Mouse (Mus musculus) liver, embryonic 16.5 days (tissue): ENCODE results near the gene Gap43. TPM values are rescaled to one million over a fixed set of nuclear protein-coding genes. Genes with fewer than 3 reads are reported as not detected.

Experiments
- ATAC-seq: fragments of 200-750 bp; cut with Nextera tagmentation; 2 replicates; pipeline ENCODE4 v1.8.0; 2017; ENCODE audit warnings: low read depth, mild to moderate bottlenecking, moderate number of reproducible peaks, moderate library complexity
- H3K27ac ChIP-seq: fragments of 300-500 bp; sonication (generic); 2 replicates; pipeline ENCODE4 v1.5.1; 2014; ENCODE audit warnings: mild to moderate bottlenecking, low read length
- H3K27me3 ChIP-seq: fragments of 300-500 bp; sonication (generic); 2 replicates; pipeline ENCODE4 v1.6.1; 2014; ENCODE audit warnings: low read depth, low read length, mixed read lengths; ENCODE audit not compliant: control insufficient read depth, insufficient read depth
- H3K36me3 ChIP-seq: fragments of 300-500 bp; sonication (generic); 2 replicates; pipeline ENCODE4 v1.6.1; 2014; ENCODE audit warnings: mild to moderate bottlenecking; ENCODE audit not compliant: control insufficient read depth, insufficient read depth
- H3K4me1 ChIP-seq: fragments of 300-500 bp; sonication (generic); 2 replicates; pipeline ENCODE4 v1.6.1; 2014; ENCODE audit warnings: low read depth, low read length, mixed read lengths; ENCODE audit not compliant: control insufficient read depth
- H3K4me2 ChIP-seq: fragments of 300-500 bp; sonication (generic); 2 replicates; pipeline ENCODE4 v1.6.1; 2014; ENCODE audit warnings: low read depth, low read length, mixed read lengths
- H3K4me3 ChIP-seq: fragments of 300-500 bp; sonication (generic); 2 replicates; pipeline ENCODE4 v1.5.1; 2014; ENCODE audit warnings: low read depth, mild to moderate bottlenecking, low read length
- H3K9ac ChIP-seq: fragments of 300-500 bp; sonication (generic); 2 replicates; pipeline ENCODE4 v1.6.1; 2014; ENCODE audit warnings: low read depth, low read length
- H3K9me3 ChIP-seq: fragments of 300-500 bp; sonication (generic); replicated peaks from 2 replicates; pipeline ENCODE4 v1.6.1; 2016; ENCODE audit warnings: low read length; ENCODE audit not compliant: control insufficient read depth
- WGBS: fragments of 180-500 bp; shearing (Covaris S2); extraction: QIAGEN DNeasy Blood & Tissue Kit; methylation state at CpG from one replicate; pipeline ENCODE4 v1.1.7; 2014; ENCODE audit not compliant: insufficient replicate concordance; 5-methylcytosine and 5-hydroxymethylcytosine counted together
- polyA plus RNA-seq: library from polyadenylated mRNA; unstranded; fragments of >200 nt; fragmentation: Nextera tagmentation; extraction: Ambion mirVana; gene quantifications from 2 replicates; pipeline ENCODE4 v1.2.1, GENCODE M21; 2015

Gap43 gene
- polyA plus RNA-seq, 1 experiment from 2014 or later = 2.4 TPM

- WGBS = 63% methylated on average over 8 of the region's 8 CpGs
- Histone ChIP-seq H3K9ac (no peak overlapping the region), H3K4me2 (no peak overlapping the region), H3K4me3 (no peak overlapping the region), H3K27me3 (no peaks in the 10 kb centered on the region), H3K27ac (no peak overlapping the region), H3K4me1 (no peaks in the 10 kb centered on the region), H3K9me3 (no peaks in the 10 kb centered on the region), H3K36me3 (no peaks in the 10 kb centered on the region)
- ATAC-seq = no peak
Measured at GRCm38 (mm10) chr16:42277268-42277667, 63.2 kb downstream of the Gap43 start.

- H3K4me1 ChIP-seq = no peaks in the 10 kb centered on the region
- no peak overlapping the region for H3K4me3 ChIP-seq
- no peaks in the 10 kb centered on the region for H3K27me3 ChIP-seq
- H3K9me3 ChIP-seq = no peaks in the 10 kb centered on the region
- 35% methylated on average over 15 of the region's 15 CpGs for WGBS
- H3K4me2 ChIP-seq = no peak overlapping the region
- ATAC-seq = no peak
- H3K27ac ChIP-seq = no peak overlapping the region
- H3K9ac ChIP-seq = no peak overlapping the region
- H3K36me3 ChIP-seq = no peaks in the 10 kb centered on the region
Measured at GRCm38 (mm10) chr16:42276216-42277141, 64.0 kb downstream of the Gap43 start.

- Histone ChIP-seq H3K4me3 (no peak overlapping the region), H3K9ac (no peak overlapping the region), H3K36me3 (no peaks in the 10 kb centered on the region), H3K9me3 (no peaks in the 10 kb centered on the region), H3K4me2 (no peak overlapping the region), H3K27ac (no peak overlapping the region), H3K4me1 (no peaks in the 10 kb centered on the region), H3K27me3 (no peaks in the 10 kb centered on the region)
- 55% methylated on average over 14 of the region's 14 CpGs for WGBS
- no peak for ATAC-seq
Measured at GRCm38 (mm10) chr16:42275518-42276215, 64.8 kb downstream of the Gap43 start.

- no peak for ATAC-seq
Measured at GRCm38 (mm10) chr16:42271213-42271612, 69.2 kb downstream of the Gap43 start.

GRCm38 (mm10) chr16:42269587-42269967 lies 70.9 kb downstream of the Gap43 start:
- Histone ChIP-seq H3K27me3 (no peaks in the 10 kb centered on the region), H3K4me2 (no peak overlapping the region), H3K4me1 (no peaks in the 10 kb centered on the region), H3K9ac (no peak overlapping the region), H3K9me3 (no peaks in the 10 kb centered on the region), H3K27ac (no peak overlapping the region), H3K4me3 (no peak overlapping the region), H3K36me3 (no peaks in the 10 kb centered on the region)
- 46% methylated on average over 2 of the region's 2 CpGs for WGBS
- no peak for ATAC-seq

More at GRCm38 (mm10) chr16:42271213-42271612, 69.2 kb downstream of the Gap43 start:
- H3K4me3 ChIP-seq = no peak overlapping the region
- H3K4me2 ChIP-seq = no peak overlapping the region
- no peaks in the 10 kb centered on the region for H3K27me3 ChIP-seq
- H3K36me3 ChIP-seq = no peaks in the 10 kb centered on the region
- 73% methylated on average over 1 of the region's 1 CpGs for WGBS
- H3K9me3 ChIP-seq = no peaks in the 10 kb centered on the region
- no peaks in the 10 kb centered on the region for H3K4me1 ChIP-seq
- no peak overlapping the region for H3K9ac ChIP-seq
- no peak overlapping the region for H3K27ac ChIP-seq

- Histone ChIP-seq H3K27ac (no peak overlapping the region), H3K4me3 (no peak overlapping the region), H3K27me3 (no peaks in the 10 kb centered on the region), H3K4me1 (no peaks in the 10 kb centered on the region), H3K4me2 (no peak overlapping the region), H3K9ac (no peak overlapping the region), H3K36me3 (no peaks in the 10 kb centered on the region), H3K9me3 (no peaks in the 10 kb centered on the region)
- ATAC-seq = no peak
- WGBS = 36% methylated on average over 2 of the region's 2 CpGs
Measured at GRCm38 (mm10) chr16:42268843-42269586, 71.4 kb downstream of the Gap43 start.

GRCm38 (mm10) chr16:42265185-42265584 lies 75.3 kb downstream of the Gap43 start:
- H3K4me2 ChIP-seq = no peak overlapping the region
- H3K4me1 ChIP-seq = no peaks in the 10 kb centered on the region
- no peaks in the 10 kb centered on the region for H3K9me3 ChIP-seq
- 15% methylated on average over 3 of the region's 3 CpGs for WGBS
- no peak overlapping the region for H3K4me3 ChIP-seq
- no peak for ATAC-seq
- H3K27me3 ChIP-seq = no peaks in the 10 kb centered on the region
- no peak overlapping the region for H3K9ac ChIP-seq
- no peaks in the 10 kb centered on the region for H3K36me3 ChIP-seq
- H3K27ac ChIP-seq = no peak overlapping the region

GRCm38 (mm10) chr16:42262935-42263542 lies 77.4 kb downstream of the Gap43 start:
- H3K9me3 ChIP-seq = no peaks in the 10 kb centered on the region
- no peak overlapping the region for H3K4me2 ChIP-seq
- H3K9ac ChIP-seq = no peak overlapping the region
- no peaks in the 10 kb centered on the region for H3K4me1 ChIP-seq
- no peak overlapping the region for H3K4me3 ChIP-seq
- no peak overlapping the region for H3K27ac ChIP-seq
- H3K36me3 ChIP-seq = no peaks in the 10 kb centered on the region
- 79% methylated on average over 5 of the region's 5 CpGs for WGBS
- no peaks in the 10 kb centered on the region for H3K27me3 ChIP-seq
- no peak for ATAC-seq
